Mouse (Mus musculus): ENCODE results near the gene Gm42372. TPM values are rescaled to one million over a fixed set of nuclear protein-coding genes. Genes with fewer than 3 reads are reported as not detected.

The Gm42372 gene
- polyA plus RNA-seq, 2 experiments: 0.01 to 0.03 TPM

DNA sequence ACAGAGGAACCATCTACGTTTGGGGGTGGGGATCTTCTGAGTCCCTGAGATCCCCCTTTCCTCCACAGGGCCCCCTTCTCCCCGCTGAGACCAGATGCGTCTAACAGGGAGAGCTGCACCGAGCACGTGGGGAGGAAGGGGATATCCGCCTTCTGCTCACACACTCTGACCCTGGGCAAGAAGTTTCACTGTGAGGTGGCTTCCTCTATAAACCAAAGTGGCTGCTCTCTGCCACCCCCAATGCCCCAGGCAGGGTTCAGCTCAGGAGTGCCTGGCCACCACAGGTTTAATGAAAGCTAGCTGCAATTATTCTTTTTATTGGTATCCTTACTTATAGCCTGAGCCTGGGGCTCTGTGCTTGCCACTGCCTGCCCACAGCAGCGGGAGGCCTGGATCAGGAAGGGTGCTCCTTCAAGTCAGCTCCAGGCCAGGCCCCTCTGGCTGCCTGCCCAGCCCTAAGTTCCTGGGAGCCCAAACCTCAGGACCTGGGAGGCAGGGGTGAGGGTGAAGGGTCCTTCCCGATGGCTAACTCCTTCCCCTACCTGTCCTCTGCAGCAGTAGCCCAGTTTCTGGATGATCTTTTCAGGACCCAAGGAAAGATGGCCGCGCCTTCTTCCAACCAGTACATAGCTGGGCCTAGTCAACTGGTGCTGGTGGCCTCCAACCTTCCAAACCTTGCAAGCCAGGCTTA lies 42.1 kb downstream of the Gm42372 start:
- Histone ChIP-seq H3K4me1 (replicated peaks; ENCODE audit: control insufficient read depth in 2 of 2, insufficient read depth in 2 of 2, low read length in 1 of 2) (peaks cover 21 to 35% of the 10 kb centered on the region in 2 experiments), H3K9me3 (ENCODE audit: control insufficient read depth, low read length) (no peaks in the 10 kb centered on the region), H3K9ac (replicated peaks) (no peak overlapping the region), H3K36me3 (replicated peaks; ENCODE audit: control insufficient read depth, insufficient read depth, low read depth) (peaks cover 27% of the 10 kb centered on the region), H3K27ac (no peak overlapping the region), H3K4me3 (ENCODE audit: insufficient read depth in 1 of 2, low read depth in 2 of 2, low read length in 2 of 2) (no peak overlapping the region), H3K27me3 (ENCODE audit: control insufficient read depth, insufficient read depth, low read length) (no peaks in the 10 kb centered on the region), H3K4me2 (ENCODE audit: low read depth) (peak overlapping the region; percentile 77)
- TF ChIP-seq CTCF (IDR thresholded peaks at IDR 0.05; ENCODE audit: low read depth): no peak
- no peak for TF ChIP-seq EP300 (IDR thresholded peaks at IDR 0.05; ENCODE audit: low read depth)
- WGBS (ENCODE audit: insufficient replicate concordance): 52% methylated on average over 10 of the region's 10 CpGs
- ATAC-seq (ENCODE audit: insufficient read depth) (no peak), DNase-seq (ENCODE audit: low read depth in 3 of 3, low spot score in 3 of 3) (no peak)

DNA sequence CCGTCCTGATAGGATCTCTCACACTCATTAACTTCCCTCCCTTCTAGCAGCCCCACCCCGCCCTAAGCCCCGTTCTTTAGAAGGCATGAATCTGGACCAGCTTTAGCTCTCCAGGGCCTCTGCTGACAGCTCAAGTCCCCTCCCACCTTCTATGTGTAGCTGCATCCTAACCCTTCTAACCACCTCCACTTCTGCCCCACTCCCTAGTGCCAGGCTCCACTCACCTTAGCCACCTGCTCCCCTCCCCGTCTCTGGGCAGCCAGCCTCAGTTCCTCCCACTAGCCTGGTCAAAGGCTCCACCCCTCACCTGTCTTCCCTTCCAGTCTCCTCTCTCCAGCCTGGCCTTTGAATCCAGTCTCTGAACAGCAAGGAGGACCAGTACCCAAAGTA lies 42.6 kb downstream of the Gm42372 start:
- H3K4me3 ChIP-seq (ENCODE audit: insufficient read depth in 1 of 2, low read depth in 2 of 2, low read length in 2 of 2): no peak overlapping the region
- H3K9ac ChIP-seq (replicated peaks): no peak overlapping the region
- 21% methylated on average over 4 of the region's 4 CpGs for WGBS (ENCODE audit: insufficient replicate concordance)
- no peaks in the 10 kb centered on the region for H3K27me3 ChIP-seq (ENCODE audit: control insufficient read depth, insufficient read depth, low read length)
- H3K9me3 ChIP-seq (ENCODE audit: control insufficient read depth, low read length): no peaks in the 10 kb centered on the region
- peak in 2 of 3 experiments; percentile 25 to 37 for DNase-seq (ENCODE audit: low read depth in 3 of 3, low spot score in 3 of 3)
- H3K36me3 ChIP-seq (replicated peaks; ENCODE audit: control insufficient read depth, insufficient read depth, low read depth): peaks cover 26% of the 10 kb centered on the region
- no peak overlapping the region; the same call in 1 of the 2 replicates for H3K27ac ChIP-seq
- TF ChIP-seq CTCF (IDR thresholded peaks at IDR 0.05; ENCODE audit: low read depth) (no peak), EP300 (IDR thresholded peaks at IDR 0.05; ENCODE audit: low read depth) (no peak)
- no peak for ATAC-seq (ENCODE audit: insufficient read depth)
- H3K4me2 ChIP-seq (ENCODE audit: low read depth): peak overlapping the region; percentile 77
- peaks cover 21 to 33% of the 10 kb centered on the region in 2 experiments for H3K4me1 ChIP-seq (replicated peaks; ENCODE audit: control insufficient read depth in 2 of 2, insufficient read depth in 2 of 2, low read length in 1 of 2)

DNA sequence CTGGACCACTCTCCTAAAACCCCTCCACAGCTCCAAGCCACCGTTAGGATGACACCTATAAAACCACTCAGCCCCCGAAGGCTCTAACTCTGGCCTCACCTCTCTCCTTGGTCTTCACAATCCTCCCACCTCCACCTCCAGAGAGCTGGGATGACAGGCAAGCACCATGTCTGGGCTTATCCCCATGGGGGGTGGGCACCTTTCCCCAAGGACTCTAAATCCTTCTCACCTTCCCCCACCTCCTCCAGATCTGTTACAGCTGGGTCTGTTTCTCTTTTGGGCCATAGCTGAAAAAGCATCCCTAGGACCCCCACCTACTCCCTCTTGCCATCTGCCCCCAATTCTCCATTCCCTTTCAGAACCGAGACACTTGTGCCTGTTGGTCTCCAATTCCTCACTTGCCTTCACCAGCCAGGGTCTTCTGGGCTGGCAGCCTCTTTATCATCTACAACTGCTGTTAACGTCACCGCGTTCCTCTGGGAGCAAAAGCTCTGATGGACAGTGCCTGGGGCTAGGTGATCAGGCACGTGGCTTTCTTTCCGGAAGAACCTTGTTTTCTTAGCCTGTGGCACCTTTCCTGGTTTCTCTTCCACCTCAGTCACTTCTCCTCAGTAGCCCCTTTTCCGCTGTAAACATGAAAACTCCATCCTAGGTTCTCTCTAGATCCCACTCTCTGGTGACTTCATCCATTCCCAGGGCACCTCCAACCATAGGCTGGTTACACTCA lies 43.2 kb downstream of the Gm42372 start:
- Histone ChIP-seq H3K9me3 (ENCODE audit: control insufficient read depth, low read length) (no peaks in the 10 kb centered on the region), H3K36me3 (replicated peaks; ENCODE audit: control insufficient read depth, insufficient read depth, low read depth) (peaks cover 20% of the 10 kb centered on the region), H3K27me3 (ENCODE audit: control insufficient read depth, insufficient read depth, low read length) (no peaks in the 10 kb centered on the region), H3K4me2 (ENCODE audit: low read depth) (peak overlapping the region; percentile 77), H3K4me3 (ENCODE audit: insufficient read depth in 1 of 2, low read depth in 2 of 2, low read length in 2 of 2) (peak overlapping the region; percentile 81 to 92), H3K4me1 (replicated peaks; ENCODE audit: control insufficient read depth in 2 of 2, insufficient read depth in 2 of 2, low read length in 1 of 2) (peaks cover 21 to 33% of the 10 kb centered on the region in 2 experiments), H3K27ac (no peak overlapping the region; the same call in 1 of the 2 replicates), H3K9ac (replicated peaks) (peak overlapping the region; percentile 94; the same call in 1 of the 2 replicates)
- ATAC-seq (ENCODE audit: insufficient read depth) (no peak), DNase-seq (ENCODE audit: low read depth in 3 of 3, low spot score in 3 of 3) (no peak)
- TF ChIP-seq EP300 (IDR thresholded peaks at IDR 0.05; ENCODE audit: low read depth): no peak
- no peak for TF ChIP-seq CTCF (IDR thresholded peaks at IDR 0.05; ENCODE audit: low read depth)
- 48% methylated on average over 9 of the region's 9 CpGs for WGBS (ENCODE audit: insufficient replicate concordance)

DNA sequence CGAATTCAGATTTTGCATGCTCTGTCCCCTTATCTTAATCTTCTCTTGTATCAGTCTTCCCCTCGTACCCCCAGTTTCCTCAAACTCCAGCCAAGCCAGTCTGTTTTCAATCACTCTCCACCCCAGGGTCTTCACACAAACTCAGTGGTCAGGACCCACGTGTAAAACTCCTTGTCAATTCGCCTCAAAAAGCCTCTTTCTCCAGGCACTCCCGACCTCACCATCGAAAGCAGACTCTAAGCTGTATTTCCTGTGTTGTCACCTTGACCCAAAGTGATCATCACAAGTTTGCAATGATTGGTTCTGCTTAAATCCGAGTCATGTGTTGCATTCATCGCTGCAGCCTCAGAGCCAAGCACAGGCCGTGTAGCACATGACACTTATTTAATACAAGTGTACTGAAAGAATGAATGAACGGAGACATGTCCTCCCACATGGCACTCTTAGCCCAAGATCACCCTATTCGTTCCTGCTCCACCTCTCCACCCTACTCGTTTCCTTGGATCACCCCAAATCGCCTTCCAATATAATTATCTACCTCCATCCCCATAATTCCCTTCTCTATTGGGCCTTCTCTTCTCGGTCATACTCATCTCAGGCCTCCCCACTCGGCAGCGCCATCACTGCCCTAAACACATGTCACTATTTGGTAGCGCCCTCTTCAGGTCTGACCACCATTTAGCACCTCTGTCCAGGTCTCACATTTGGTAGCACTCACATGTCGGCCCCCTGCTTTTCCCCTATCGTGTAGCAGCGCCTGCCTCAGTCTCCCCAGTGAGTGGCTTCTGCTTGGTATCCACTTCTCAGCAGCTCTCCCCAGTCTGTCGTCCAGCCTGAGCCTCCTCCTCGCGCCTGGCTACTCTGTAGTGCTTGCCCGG lies 44.1 kb downstream of the Gm42372 start:
- H3K4me3 ChIP-seq (ENCODE audit: insufficient read depth in 1 of 2, low read depth in 2 of 2, low read length in 2 of 2): peak overlapping the region; percentile 81 to 92
- under 1% methylated on average over 24 of the region's 24 CpGs for WGBS (ENCODE audit: insufficient replicate concordance)
- peaks cover 21 to 33% of the 10 kb centered on the region in 2 experiments for H3K4me1 ChIP-seq (replicated peaks; ENCODE audit: control insufficient read depth in 2 of 2, insufficient read depth in 2 of 2, low read length in 1 of 2)

More for the DNA sequence above, 44.1 kb downstream of the Gm42372 start:
- H3K9ac ChIP-seq (replicated peaks): peak overlapping the region; percentile 94
- peaks cover 12% of the 10 kb centered on the region for H3K36me3 ChIP-seq (replicated peaks; ENCODE audit: control insufficient read depth, insufficient read depth, low read depth)
- H3K9me3 ChIP-seq (ENCODE audit: control insufficient read depth, low read length): no peaks in the 10 kb centered on the region
- peak; percentile 61 to 76 (median 68) for DNase-seq (ENCODE audit: low read depth in 3 of 3, low spot score in 3 of 3)
- H3K4me2 ChIP-seq (ENCODE audit: low read depth): peak overlapping the region; percentile 77
- H3K27me3 ChIP-seq (ENCODE audit: control insufficient read depth, insufficient read depth, low read length): no peaks in the 10 kb centered on the region
- peak; percentile 84 for TF ChIP-seq CTCF (IDR thresholded peaks at IDR 0.05; ENCODE audit: low read depth)
- TF ChIP-seq EP300 (IDR thresholded peaks at IDR 0.05; ENCODE audit: low read depth): no peak
- ATAC-seq (ENCODE audit: insufficient read depth): peak; percentile 63
- H3K27ac ChIP-seq: peak overlapping the region; percentile 67

Measured in liver, embryonic 14.5 days (tissue).